Mouse (Mus musculus) thymus, postnatal 25 days (tissue): Measurements from ENCODE around the gene Nagpa.

Experiments
- DNase-seq: peaks from one replicate; pipeline ENCODE4 v3.0.0; 2022

The Nagpa gene

GRCm38 (mm10) chr16:5186234-5186633 is 17.6 kb downstream of the Nagpa start:
- DNase-seq: no peak

DNA sequence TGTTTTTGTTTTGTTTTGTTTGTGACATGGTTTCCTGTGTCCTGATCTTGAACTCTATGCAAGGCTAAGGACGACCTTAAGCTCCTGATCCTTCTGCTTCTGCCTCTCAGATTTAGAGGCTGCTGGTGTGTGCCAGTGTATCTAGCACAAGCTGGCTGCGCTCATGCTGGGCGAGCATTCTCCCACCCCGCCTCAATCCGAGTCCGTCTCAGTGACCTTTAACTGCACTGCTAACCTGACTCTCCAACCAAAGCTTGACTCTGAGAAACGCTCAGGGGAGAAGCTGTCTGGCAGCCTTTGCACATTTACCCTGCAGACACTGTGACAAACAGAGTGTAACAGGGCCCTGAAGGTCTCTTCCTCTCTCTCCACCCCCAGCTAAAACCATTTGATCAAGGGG is 18.1 kb downstream of the Nagpa start:
- no peak for DNase-seq

DNA sequence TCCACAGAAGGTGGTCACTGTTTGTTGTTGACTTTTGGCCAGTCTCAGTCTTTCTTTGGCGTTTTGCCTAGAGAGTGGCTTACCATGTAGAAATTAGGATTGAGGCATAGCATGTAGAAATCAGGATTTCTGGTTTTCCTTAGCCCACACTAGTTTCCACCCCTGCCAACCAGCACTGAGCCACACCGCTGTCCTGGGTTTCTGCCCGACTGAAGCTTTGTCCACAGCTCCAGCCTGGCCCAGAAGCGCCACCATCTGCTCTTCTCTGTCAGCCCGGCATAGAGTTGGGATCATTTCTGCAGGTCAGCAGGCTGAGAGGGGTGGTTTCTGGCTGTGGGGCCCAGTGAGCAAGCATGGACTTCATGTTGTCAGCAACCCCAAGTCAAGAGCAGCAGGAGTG is 18.9 kb downstream of the Nagpa start:
- no peak for DNase-seq

DNA sequence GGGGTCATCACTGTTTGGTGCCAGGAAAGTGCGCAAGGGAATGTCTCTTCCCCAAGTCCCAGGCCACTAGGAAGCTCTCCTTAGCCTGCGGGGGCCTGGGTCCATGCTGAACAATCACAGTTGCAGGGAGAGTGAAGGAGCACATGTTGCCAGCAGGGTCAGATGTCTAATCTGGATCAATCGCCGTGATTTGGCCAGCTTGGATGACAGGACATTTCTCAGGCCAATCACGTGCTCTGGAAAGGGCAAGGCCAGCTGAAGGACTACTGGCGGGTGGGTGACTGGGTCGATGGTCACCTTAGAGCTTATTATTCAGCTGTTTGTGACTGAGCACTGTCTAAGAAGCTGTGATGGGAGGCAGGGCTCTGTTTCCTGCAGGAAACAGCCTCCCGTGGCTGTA is 19.7 kb downstream of the Nagpa start:
- DNase-seq: no peak

DNA sequence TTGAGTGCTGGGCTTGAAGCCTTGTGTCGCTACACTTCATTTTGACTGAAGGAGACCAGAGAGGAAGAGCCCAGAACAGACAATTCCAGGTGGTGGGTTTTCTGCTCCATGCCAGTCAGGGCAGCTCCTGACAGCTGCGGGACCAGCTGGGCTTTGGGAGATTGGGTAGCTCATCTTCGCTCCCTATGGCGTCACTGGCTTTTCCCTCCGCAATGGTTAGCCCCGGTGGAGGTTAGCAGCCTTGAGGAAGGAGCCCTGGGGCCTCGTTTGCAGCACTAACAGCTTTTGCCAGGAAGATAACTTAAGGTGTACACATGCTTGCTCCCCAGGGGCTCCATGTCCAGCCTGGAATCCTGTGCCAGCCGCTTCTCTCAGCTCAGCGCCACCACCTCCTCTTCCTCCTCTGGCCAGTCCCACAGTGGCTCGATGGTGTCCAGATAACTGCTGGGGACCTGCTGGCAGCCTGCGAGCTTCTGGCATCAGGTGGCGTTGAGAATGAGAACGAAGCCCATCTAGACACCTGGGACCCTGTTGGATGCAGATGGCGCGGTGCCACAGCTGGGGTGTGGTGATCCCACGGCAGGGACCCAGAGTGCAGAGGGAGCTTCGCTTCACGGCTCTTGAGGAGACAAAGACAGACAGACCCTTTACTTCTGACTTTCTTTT is 20.4 kb downstream of the Nagpa start:
- no peak for DNase-seq

GRCm38 (mm10) chr16:5172636-5173035 is 31.2 kb downstream of the Nagpa start:
- DNase-seq: no peak

DNA sequence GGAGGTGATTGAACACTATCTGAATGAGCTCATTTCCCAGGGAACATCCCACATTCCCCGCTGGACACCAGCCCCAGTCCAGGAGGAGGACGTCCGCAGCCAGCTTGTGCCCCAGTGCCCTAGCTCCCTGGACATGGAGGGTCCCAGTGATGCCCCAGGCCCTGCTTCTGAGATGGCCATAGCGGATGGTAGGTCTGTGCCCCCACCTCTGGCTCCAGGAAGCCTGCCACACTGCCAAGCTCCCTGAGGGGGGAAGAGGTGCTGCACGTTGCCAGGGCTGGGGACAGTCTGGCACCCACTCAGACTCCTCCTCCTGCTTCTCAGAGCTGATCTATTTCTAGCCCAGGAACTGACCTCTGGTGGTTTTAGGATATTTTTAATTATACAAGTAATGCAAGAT is 35.0 kb downstream of the Nagpa start:
- no peak for DNase-seq

GRCm38 (mm10) chr16:5168038-5168437 is 35.8 kb downstream of the Nagpa start:
- DNase-seq: no peak

GRCm38 (mm10) chr16:5164327-5164726 is 39.5 kb downstream of the Nagpa start:
- no peak for DNase-seq

- DNase-seq: no peak
Measured at GRCm38 (mm10) chr16:5159248-5159647, 44.6 kb downstream of the Nagpa start.

- DNase-seq: no peak
Measured at GRCm38 (mm10) chr16:5157113-5157512, 46.7 kb downstream of the Nagpa start.

DNA sequence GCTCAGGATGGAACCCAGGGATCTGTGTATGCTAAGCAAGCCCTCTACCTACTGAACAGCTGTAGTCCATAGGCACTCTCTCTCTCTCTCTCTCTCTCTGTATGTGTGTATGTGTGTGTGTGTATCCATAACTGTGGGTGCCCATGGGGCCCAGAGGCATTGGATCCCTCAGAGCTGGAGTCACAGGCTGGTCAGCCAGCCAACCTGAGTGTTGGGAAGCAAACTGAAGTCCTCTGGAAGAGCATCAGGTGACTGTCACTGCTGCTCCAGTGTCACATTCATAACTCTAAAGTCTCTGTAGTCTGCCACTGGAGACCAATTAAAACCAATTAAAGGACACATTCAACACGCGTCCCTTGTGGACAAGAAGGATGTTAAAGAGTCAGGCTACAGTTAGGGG is 47.3 kb downstream of the Nagpa start:
- DNase-seq: no peak

DNA sequence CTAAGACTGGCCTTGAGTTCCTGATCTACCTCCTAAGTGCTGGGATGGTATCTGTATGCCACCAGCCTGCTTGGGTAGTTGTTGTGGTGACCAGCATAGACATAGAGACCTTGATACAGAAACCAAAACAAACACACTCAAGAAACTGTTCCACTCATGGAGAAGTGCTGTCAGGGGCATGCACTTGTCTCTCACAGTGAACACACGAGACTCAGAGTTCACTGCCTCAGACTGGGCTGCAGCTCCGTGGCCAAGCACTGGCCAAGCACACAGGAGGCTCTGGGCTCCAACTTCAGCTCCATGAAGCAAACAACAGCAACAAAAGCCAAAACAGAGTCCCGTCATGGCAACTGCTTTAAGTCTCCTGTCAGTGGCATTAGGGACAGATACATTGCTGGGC is 48.8 kb downstream of the Nagpa start:
- DNase-seq: no peak

DNA sequence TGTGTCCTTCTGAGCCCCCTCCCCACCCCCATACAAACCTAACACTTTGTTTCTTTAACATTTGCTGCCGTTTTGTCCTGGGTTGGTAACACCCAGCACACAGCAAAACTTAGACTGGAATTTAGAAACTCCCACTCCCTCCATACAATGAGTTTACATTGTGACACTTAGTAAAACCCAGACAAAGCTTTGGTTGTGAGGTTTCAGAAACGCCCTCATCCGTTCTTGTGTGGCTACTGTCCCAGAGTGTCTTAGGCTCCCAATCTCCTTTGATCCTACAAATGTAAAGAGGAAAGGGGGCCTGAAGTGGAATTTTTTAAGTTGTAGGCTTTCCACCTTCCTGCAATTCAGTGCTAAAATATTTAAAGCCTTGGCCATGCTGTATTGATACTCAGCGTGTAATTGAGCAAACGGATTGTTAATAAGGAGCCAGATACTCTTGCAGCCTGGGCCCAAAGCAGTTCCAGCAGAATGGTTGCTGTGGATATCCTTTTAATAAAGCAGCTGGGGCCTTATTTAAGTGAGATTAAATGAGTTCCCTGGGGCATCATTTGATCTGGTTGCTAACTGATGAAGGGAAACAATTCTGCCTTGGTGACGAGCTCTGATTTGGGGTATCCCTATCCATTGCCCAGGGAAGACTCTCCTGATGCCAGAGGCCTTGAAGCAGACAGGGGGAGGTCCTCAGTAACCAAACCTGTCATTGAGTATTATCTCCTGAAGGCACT is 50.3 kb downstream of the Nagpa start:
- DNase-seq: no peak

DNA sequence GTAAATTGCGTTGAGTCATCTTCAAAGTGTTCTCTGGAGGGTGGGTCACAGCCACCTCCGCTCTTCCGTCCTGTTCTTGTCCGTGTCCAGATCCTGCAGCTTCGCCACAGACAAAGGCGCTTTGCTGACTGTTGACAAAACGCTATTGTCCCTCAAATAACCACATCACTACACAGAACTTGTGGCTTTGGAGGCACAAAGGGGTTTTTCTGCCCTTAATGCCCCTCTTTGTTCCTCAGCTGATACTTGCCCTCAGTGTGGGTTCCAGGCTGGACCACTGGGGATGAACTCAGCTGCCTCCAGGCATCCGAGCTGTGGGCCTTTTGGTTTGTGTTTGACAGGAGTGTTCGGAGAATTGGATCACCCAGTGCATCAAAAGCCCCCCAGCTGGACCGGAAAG is 53.3 kb downstream of the Nagpa start:
- DNase-seq: no peak

- DNase-seq: no peak
Measured at GRCm38 (mm10) chr16:5147037-5147385, 56.8 kb downstream of the Nagpa start, which contains the start of gene Sec14l5. Gene Sec14l5, plus strand, starts transcription at chr16:5147109.

DNA sequence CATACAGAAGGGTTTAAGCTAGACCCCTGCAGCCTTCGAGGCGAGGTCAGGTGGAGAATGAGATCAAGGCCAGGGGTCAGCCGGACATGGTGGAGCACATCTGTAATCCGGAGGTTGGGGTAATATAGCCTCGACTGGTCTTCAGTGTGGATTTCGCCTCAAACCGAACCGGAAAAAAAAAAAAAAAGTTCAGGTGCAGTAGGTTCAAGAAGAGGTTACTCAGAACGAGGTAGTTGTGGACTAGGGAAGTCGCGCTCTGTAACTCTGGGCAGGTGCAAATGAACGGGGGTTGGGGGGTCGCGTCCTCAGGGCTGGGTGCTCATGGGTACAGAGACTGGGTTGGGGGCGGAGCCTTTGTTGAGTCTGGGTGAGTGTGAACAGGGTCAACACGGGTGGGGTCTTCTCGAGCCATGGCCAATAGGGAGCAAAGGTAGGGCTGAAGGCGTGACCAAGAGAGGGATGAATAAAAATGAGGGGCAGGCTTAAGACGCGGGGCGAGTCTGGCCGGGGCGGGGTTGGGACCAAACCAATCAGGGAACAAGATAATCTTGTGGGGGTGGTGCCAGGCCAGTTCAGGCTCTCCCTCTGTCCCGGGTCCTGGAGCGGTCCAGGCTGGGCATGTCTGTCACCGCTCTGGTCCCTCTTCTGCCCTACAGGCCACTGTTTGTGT is 57.3 kb downstream of the Nagpa start:
- peak; percentile 8 for DNase-seq

DNA sequence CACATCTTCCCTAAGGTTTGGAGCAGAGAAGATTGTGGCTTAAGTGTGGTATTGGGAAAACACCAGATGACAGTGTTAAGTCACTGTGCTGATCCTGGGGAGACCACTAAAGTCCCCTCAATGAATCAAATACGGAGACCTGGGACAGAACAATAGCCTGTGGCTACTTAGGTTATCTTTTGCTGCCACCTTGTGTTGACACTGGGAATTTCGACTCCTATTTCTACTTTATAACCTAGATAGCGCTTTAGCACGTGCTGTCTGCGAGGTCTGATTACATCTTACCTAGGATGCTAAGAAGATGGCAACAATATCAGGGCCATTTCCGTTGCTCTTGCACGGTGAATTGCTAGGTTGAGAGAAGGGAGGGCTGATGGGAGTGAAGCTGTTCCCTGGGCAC is 58.2 kb downstream of the Nagpa start:
- peak; percentile 61 for DNase-seq
